Mouse (Mus musculus) neural tube, embryonic 13.5 days (tissue): ENCODE measurements around the gene Gm9887. TPM values are rescaled to one million over a fixed set of nuclear protein-coding genes. Genes with fewer than 3 reads are reported as not detected.

Experiments used
- ATAC-seq: fragments of 200-750 bp; cut with Nextera tagmentation; 2 replicates; pipeline ENCODE4 v1.8.0; 2017; ENCODE audit warnings: low read depth, mild to moderate bottlenecking, moderate TSS enrichment, moderate library complexity
- H3K27ac ChIP-seq: fragments of 300-500 bp; sonication (generic); replicated peaks from 2 replicates; pipeline ENCODE4 v1.5.1; 2015; ENCODE audit warnings: moderate library complexity, mild to moderate bottlenecking, inconsistent platforms
- H3K27me3 ChIP-seq: fragments of 300-500 bp; sonication (generic); 2 replicates; pipeline ENCODE4 v1.6.1; 2015; ENCODE audit warnings: mild to moderate bottlenecking, inconsistent platforms
- H3K36me3 ChIP-seq: fragments of 300-500 bp; sonication (generic); 2 replicates; pipeline ENCODE4 v1.6.1; 2015; ENCODE audit warnings: mild to moderate bottlenecking, inconsistent platforms
- H3K4me1 ChIP-seq: fragments of 300-500 bp; sonication (generic); replicated peaks from 2 replicates; pipeline ENCODE4 v1.6.1; 2015; ENCODE audit warnings: inconsistent platforms
- H3K4me2 ChIP-seq: fragments of 300-500 bp; sonication (generic); 2 replicates; pipeline ENCODE4 v1.6.1; 2015; ENCODE audit warnings: inconsistent platforms, mild to moderate bottlenecking, moderate library complexity
- H3K4me3 ChIP-seq: fragments of 300-500 bp; sonication (generic); 2 replicates; pipeline ENCODE4 v1.5.1; 2015; ENCODE audit warnings: mild to moderate bottlenecking, inconsistent platforms
- H3K9ac ChIP-seq: fragments of 300-500 bp; sonication (generic); 2 replicates; pipeline ENCODE4 v1.6.1; 2015; ENCODE audit warnings: moderate library complexity, mild to moderate bottlenecking, inconsistent platforms
- H3K9me3 ChIP-seq: fragments of 300-500 bp; sonication (generic); 2 replicates; pipeline ENCODE4 v1.6.1; 2016; ENCODE audit warnings: inconsistent platforms
- WGBS: fragments of 180-500 bp; shearing (Covaris S2); methylation state at CpG from one replicate; pipeline ENCODE4 v1.1.7; 2015; 5-methylcytosine and 5-hydroxymethylcytosine counted together
- microRNA-seq: library from miRNA; unstranded; fragments of <30 nt; microRNA quantifications from one replicate; pipeline ENCODE4, GENCODE M21; 2016
- polyA plus RNA-seq: library from polyadenylated mRNA; unstranded; fragments of >200 nt; fragmentation: Nextera tagmentation; extraction: Ambion mirVana; gene quantifications from 2 replicates; pipeline ENCODE4 v1.2.1, GENCODE M21; 2015

Gm9887 gene
- polyA plus RNA-seq, 1 experiment from 2014 or later, result 0.71 TPM

GRCm38 (mm10) chr12:69333547-69333946 is 38.7 kb downstream of the Gm9887 start:
- Histone ChIP-seq H3K4me3 (no peak overlapping the region), H3K9me3 (no peaks in the 10 kb centered on the region), H3K27me3 (no peaks in the 10 kb centered on the region), H3K9ac (no peak overlapping the region), H3K27ac (no peak overlapping the region), H3K4me2 (no peak overlapping the region), H3K4me1 (no peaks in the 10 kb centered on the region), H3K36me3 (peaks cover 72% of the 10 kb centered on the region)
- WGBS, result 96% methylated on average over 2 of the region's 2 CpGs
- ATAC-seq, result no peak

GRCm38 (mm10) chr12:69332147-69332546 is 40.1 kb downstream of the Gm9887 start:
- H3K36me3 ChIP-seq, result peaks cover 72% of the 10 kb centered on the region
- no peak for ATAC-seq
- WGBS, result 100% methylated on average over 1 of the region's 1 CpGs
- H3K4me2 ChIP-seq, result no peak overlapping the region
- H3K9me3 ChIP-seq, result no peaks in the 10 kb centered on the region
- no peak overlapping the region for H3K9ac ChIP-seq
- H3K27me3 ChIP-seq, result no peaks in the 10 kb centered on the region
- H3K4me3 ChIP-seq, result no peak overlapping the region
- H3K27ac ChIP-seq, result no peak overlapping the region
- H3K4me1 ChIP-seq, result no peaks in the 10 kb centered on the region

GRCm38 (mm10) chr12:69331187-69331586 is 41.1 kb downstream of the Gm9887 start:
- Histone ChIP-seq H3K36me3 (peaks cover 74% of the 10 kb centered on the region), H3K27ac (no peak overlapping the region), H3K4me1 (no peaks in the 10 kb centered on the region), H3K27me3 (no peaks in the 10 kb centered on the region), H3K9ac (no peak overlapping the region), H3K4me2 (no peak overlapping the region), H3K9me3 (no peaks in the 10 kb centered on the region), H3K4me3 (no peak overlapping the region)
- ATAC-seq, result no peak
- WGBS, result 90% methylated on average over 3 of the region's 3 CpGs

Small RNA genes lying within 50 kb of the gene (microRNA-seq; reads per million reads assigned to microRNA genes)
- gene Gm47299 (not detected), gene Gm47305 (not detected)

Other genes with a start within 250 kb of the Gm9887 start
- gene Rps29, start 213.3 kb downstream of the Gm9887 start, polyA plus RNA-seq, result 1,017 and 1,154 TPM in 2 replicates
- 5.1 and 6.0 TPM in 2 replicates for gene Lrr1, start 203.6 kb downstream of the Gm9887 start, polyA plus RNA-seq
- gene Rpl36al, start 188.4 kb downstream of the Gm9887 start, polyA plus RNA-seq, result 422 and 474 TPM in 2 replicates
- gene Mgat2, start 188.3 kb downstream of the Gm9887 start, polyA plus RNA-seq, result 38.5 and 42.2 TPM in 2 replicates
- 18.1 and 18.2 TPM in 2 replicates for gene Gm49383, start 175.4 kb downstream of the Gm9887 start, polyA plus RNA-seq
- gene Dnaaf2, start 174.0 kb downstream of the Gm9887 start, polyA plus RNA-seq, result 7.0 and 7.6 TPM in 2 replicates
- gene Gm49384, start 168.2 kb downstream of the Gm9887 start, polyA plus RNA-seq, result 15.1 and 16.3 TPM in 2 replicates
- gene Pole2, start 144.3 kb downstream of the Gm9887 start, polyA plus RNA-seq, result 4.1 and 7.1 TPM in 2 replicates
- 8.4 and 9.8 TPM in 2 replicates for gene Klhdc1, start 131.3 kb downstream of the Gm9887 start, polyA plus RNA-seq
- gene Klhdc2, start 75.8 kb downstream of the Gm9887 start, polyA plus RNA-seq, result 293 and 300 TPM in 2 replicates
- gene Nemf, start 15.3 kb downstream of the Gm9887 start, polyA plus RNA-seq, result 96.5 and 100 TPM in 2 replicates
- 32.6 and 34.5 TPM in 2 replicates for gene Arf6, start 308 bp downstream of the Gm9887 start, polyA plus RNA-seq
- gene Vcpkmt, start 210.6 kb upstream of the Gm9887 start, polyA plus RNA-seq, result 25.6 and 28.2 TPM in 2 replicates